ENCODE assay signal across 21 mouse cellular contexts in genomic region chr6:124999091-124999490, GRCm38 (mm10). TPM values are rescaled to one million over a fixed set of nuclear protein-coding genes. Genes with fewer than 3 reads are reported as not detected.
A peak's percentile ranks its signal among the peaks of the same experiment; 100 is the strongest.
DNase-seq lines count a peak whose midpoint lies in the region; ATAC-seq lines count a peak whose summit lies in the region.
"Had no signal": no experiment of that assay in that cellular context is flagged by ENCODE, and none has a peak within 500 bp of the region (broad histone marks: within the 10 kb centered on the region; RNA-seq: fewer than 3 reads in every experiment).

No protein-coding gene starts in this region.

- intact Hi-C loops in gastrocnemius, postnatal 14 days (cut with DNase I; ENCODE audit: low total_unique reads) = no loop called here

- no peak overlapping the region for H3K9ac ChIP-seq in hindbrain, embryonic 15.5 days
- H3K9ac ChIP-seq in hindbrain, embryonic 14.5 days = no peak overlapping the region
- H3K9ac ChIP-seq in neural tube, embryonic 13.5 days = peak overlapping the region; percentile 17; the same call in 1 of the 2 replicates
- H3K9ac ChIP-seq: embryonic facial prominence, embryonic 12.5 days; heart, embryonic 13.5 days; limb, embryonic 13.5 days; liver, embryonic 15.5 days; midbrain, embryonic 12.5 days had no signal

- peaks cover 23% of the 10 kb centered on the region for H3K4me1 ChIP-seq in hindbrain, embryonic 15.5 days (replicated peaks)
- peaks cover 20% of the 10 kb centered on the region for H3K4me1 ChIP-seq in hindbrain, embryonic 14.5 days (replicated peaks; ENCODE audit: control insufficient read depth, insufficient read depth, low read length)
- peaks cover 33% of the 10 kb centered on the region for H3K4me1 ChIP-seq in neural tube, embryonic 13.5 days (replicated peaks)

- H3K4me3 ChIP-seq in hindbrain, embryonic 15.5 days = peak overlapping the region; percentile 61; the same call in 1 of the 2 replicates
- no peak overlapping the region for H3K4me3 ChIP-seq in hindbrain, embryonic 14.5 days (replicated peaks; ENCODE audit: low read length)
- peak overlapping the region; percentile 69; the same call in 1 of the 2 replicates for H3K4me3 ChIP-seq in neural tube, embryonic 13.5 days
- H3K4me3 ChIP-seq: embryonic facial prominence, embryonic 12.5 days; heart, embryonic 13.5 days; liver, embryonic 15.5 days; midbrain, embryonic 12.5 days had no signal

- H3K36me3 ChIP-seq in hindbrain, embryonic 15.5 days = peaks cover 19% of the 10 kb centered on the region
- peaks cover 28% of the 10 kb centered on the region; the same call in 1 of the 2 replicates for H3K36me3 ChIP-seq in hindbrain, embryonic 14.5 days (replicated peaks; ENCODE audit: control insufficient read depth, insufficient read depth)
- H3K36me3 ChIP-seq in neural tube, embryonic 13.5 days = 0 out of 2 replicates have a peak, but pooled peaks cover 4% of the 10 kb centered on the region
- H3K36me3 ChIP-seq: embryonic facial prominence, embryonic 12.5 days; heart, embryonic 13.5 days; liver, embryonic 15.5 days; midbrain, embryonic 12.5 days had no signal

- WGBS in hindbrain, embryonic 15.5 days = 35% methylated on average over 14 of the region's 14 CpGs
- WGBS in hindbrain, embryonic 14.5 days = 31% methylated on average over 14 of the region's 14 CpGs
- WGBS in neural tube, embryonic 13.5 days = 33% methylated on average over 14 of the region's 14 CpGs

- DNase-seq in cerebellum, adult 9-11 months = peak; percentile 39
- DNase-seq in cerebellum, adult 18-20 months = no peak
- DNase-seq in hindbrain, embryonic 14.5 days (ENCODE audit: low spot score) = no peak
- no peak for DNase-seq in neural tube, embryonic 10.5 days (ENCODE audit: extremely low spot score, low spot score)
- DNase-seq in liver = no peak
- DNase-seq in gastrocnemius, postnatal 14 days = no peak
- DNase-seq: cerebellum, adult 2 months; kidney, adult 9 months; kidney, postnatal 36 days; layer of hippocampus, adult 9-11 months; thymus, postnatal 4 days had no signal

- H3K27me3 ChIP-seq in hindbrain, embryonic 15.5 days = peaks cover 21% of the 10 kb centered on the region
- peaks cover 47% of the 10 kb centered on the region for H3K27me3 ChIP-seq in hindbrain, embryonic 14.5 days (ENCODE audit: control insufficient read depth, insufficient read depth, low read length)
- peaks cover 90% of the 10 kb centered on the region for H3K27me3 ChIP-seq in neural tube, embryonic 13.5 days

- H3K9me3 ChIP-seq in hindbrain, embryonic 15.5 days = no peaks in the 10 kb centered on the region
- no peaks in the 10 kb centered on the region for H3K9me3 ChIP-seq in hindbrain, embryonic 14.5 days (ENCODE audit: control insufficient read depth, low read length)
- H3K9me3 ChIP-seq in neural tube, embryonic 13.5 days = no peaks in the 10 kb centered on the region
- H3K9me3 ChIP-seq: embryonic facial prominence, embryonic 12.5 days; heart, embryonic 13.5 days; limb, embryonic 13.5 days; liver, embryonic 15.5 days; midbrain, embryonic 12.5 days had no signal

- no peak for ATAC-seq in hindbrain, embryonic 15.5 days (ENCODE audit: low FRiP score, low read depth)
- ATAC-seq in hindbrain, embryonic 14.5 days (ENCODE audit: low FRiP score) = no peak
- no peak for ATAC-seq in neural tube, embryonic 13.5 days (ENCODE audit: low read depth)

- H3K27ac ChIP-seq in hindbrain, embryonic 15.5 days (replicated peaks) = no peak overlapping the region
- no peak overlapping the region for H3K27ac ChIP-seq in hindbrain, embryonic 14.5 days
- H3K27ac ChIP-seq in neural tube, embryonic 13.5 days (replicated peaks) = no peak overlapping the region
- H3K27ac ChIP-seq: embryonic facial prominence, embryonic 12.5 days; heart, embryonic 13.5 days; limb, embryonic 13.5 days; liver, embryonic 15.5 days; macrophage; midbrain, embryonic 12.5 days had no signal

- peak overlapping the region; percentile 85; the same call in 1 of the 2 replicates for H3K4me2 ChIP-seq in hindbrain, embryonic 15.5 days
- H3K4me2 ChIP-seq in hindbrain, embryonic 14.5 days (replicated peaks) = no peak overlapping the region
- no peak overlapping the region for H3K4me2 ChIP-seq in neural tube, embryonic 13.5 days
- H3K4me2 ChIP-seq: heart, embryonic 13.5 days; liver, embryonic 15.5 days; midbrain, embryonic 12.5 days had no signal

RNA-seq across cellular contexts. Expression of gene Pianp, which starts 2.6 kb away (rescaled TPM):
- polyA plus RNA-seq in hindbrain, embryonic 15.5 days (2015; fragmentation: Nextera tagmentation; extraction: Ambion mirVana) = 58.8 and 73.5 TPM in 2 replicates
- polyA plus RNA-seq in hindbrain, embryonic 14.5 days (2014; fragmentation: Nextera tagmentation; extraction: Ambion mirVana) = 47.8 and 53.8 TPM in 2 replicates
- 28.4 and 28.9 TPM in 2 replicates for polyA plus RNA-seq in neural tube, embryonic 13.5 days (2015; fragmentation: Nextera tagmentation; extraction: Ambion mirVana)
- total RNA-seq in gastrocnemius, postnatal 14 days (2021) = under 1 TPM; 0.16 to 0.72 TPM
- total RNA-seq: common myeloid progenitor, adult 5-6 weeks; granulocyte monocyte progenitor cell, adult 5-6 weeks had no signal

RNA-seq across cellular contexts. Expression of gene Zfp384, which starts 9.9 kb away (rescaled TPM):
- polyA plus RNA-seq in hindbrain, embryonic 15.5 days (2015; fragmentation: Nextera tagmentation; extraction: Ambion mirVana) = 14.9 and 19.6 TPM in 2 replicates
- polyA plus RNA-seq in hindbrain, embryonic 14.5 days (2014; fragmentation: Nextera tagmentation; extraction: Ambion mirVana) = 12.0 and 14.6 TPM in 2 replicates
- polyA plus RNA-seq in neural tube, embryonic 13.5 days (2015; fragmentation: Nextera tagmentation; extraction: Ambion mirVana) = 20.0 and 23.2 TPM in 2 replicates
- total RNA-seq in gastrocnemius, postnatal 14 days (2021) = 10 to 100 TPM; 20.1 to 20.7 TPM

RNA-seq across cellular contexts. Expression of gene Cops7a, which starts 33.8 kb away (rescaled TPM):
- polyA plus RNA-seq in hindbrain, embryonic 15.5 days (2015; fragmentation: Nextera tagmentation; extraction: Ambion mirVana) = 92.5 and 102 TPM in 2 replicates
- polyA plus RNA-seq in hindbrain, embryonic 14.5 days (2014; fragmentation: Nextera tagmentation; extraction: Ambion mirVana) = 92.4 and 93.1 TPM in 2 replicates
- polyA plus RNA-seq in neural tube, embryonic 13.5 days (2015; fragmentation: Nextera tagmentation; extraction: Ambion mirVana) = 85.4 and 96.4 TPM in 2 replicates
- 100 to 1,000 TPM in 1 of 2 experiments, 10 to 100 TPM in 1; 99.1 to 100 TPM for total RNA-seq in gastrocnemius, postnatal 14 days (2021)

RNA-seq across cellular contexts. Expression of gene Ing4, which starts 40.5 kb away (rescaled TPM):
- polyA plus RNA-seq in hindbrain, embryonic 15.5 days (2015; fragmentation: Nextera tagmentation; extraction: Ambion mirVana) = 141 and 144 TPM in 2 replicates
- polyA plus RNA-seq in hindbrain, embryonic 14.5 days (2014; fragmentation: Nextera tagmentation; extraction: Ambion mirVana) = 112 and 113 TPM in 2 replicates
- 147 and 148 TPM in 2 replicates for polyA plus RNA-seq in neural tube, embryonic 13.5 days (2015; fragmentation: Nextera tagmentation; extraction: Ambion mirVana)
- 10 to 100 TPM; 29.6 TPM for total RNA-seq in gastrocnemius, postnatal 14 days (2021)

RNA-seq across cellular contexts. Expression of gene Acrbp, which starts 50.4 kb away (rescaled TPM):
- polyA plus RNA-seq in hindbrain, embryonic 15.5 days (2015; fragmentation: Nextera tagmentation; extraction: Ambion mirVana) = 19.1 and 20.9 TPM in 2 replicates
- polyA plus RNA-seq in hindbrain, embryonic 14.5 days (2014; fragmentation: Nextera tagmentation; extraction: Ambion mirVana) = 17.1 and 18.7 TPM in 2 replicates
- polyA plus RNA-seq in neural tube, embryonic 13.5 days (2015; fragmentation: Nextera tagmentation; extraction: Ambion mirVana) = 19.0 and 21.0 TPM in 2 replicates
- total RNA-seq in gastrocnemius, postnatal 14 days (2021) = 1 to 10 TPM; 1.4 to 2.5 TPM
